Mouse (Mus musculus) forebrain, embryonic 14.5 days (tissue): ENCODE data around the gene Egfl6. TPM values are rescaled to one million over a fixed set of nuclear protein-coding genes. Genes with fewer than 3 reads are reported as not detected.
"Not testable (repeated sequence)": the region's sequence is repeated elsewhere in the genome, so short reads cannot be mapped to it uniquely, and the experiment has no call there.

ENCODE experiments used
- ATAC-seq: fragments of 200-750 bp; cut with Nextera tagmentation; 2 replicates; pipeline ENCODE4 v1.8.0; 2017; ENCODE audit warnings: mild to moderate bottlenecking, moderate library complexity
- DNase-seq: peaks from one replicate; pipeline ENCODE4 v3.0.0-alpha.2; 2015; ENCODE audit warnings: low spot score
- H3K27ac ChIP-seq: fragments of 300-500 bp; sonication (generic); 2 replicates; pipeline ENCODE4 v1.5.1; 2014; ENCODE audit warnings: low read depth, mild to moderate bottlenecking, control low read depth, low read length, moderate library complexity
- H3K27me3 ChIP-seq: fragments of 300-500 bp; sonication (generic); replicated peaks from 2 replicates; pipeline ENCODE4 v1.6.1; 2014; ENCODE audit warnings: low read length, control low read depth, mixed read lengths; ENCODE audit not compliant: control insufficient read depth, insufficient read depth
- H3K36me3 ChIP-seq: fragments of 300-500 bp; sonication (generic); 2 replicates; pipeline ENCODE4 v1.6.1; 2014; ENCODE audit warnings: low read length, control low read depth; ENCODE audit not compliant: control insufficient read depth, insufficient read depth
- H3K4me1 ChIP-seq: fragments of 300-500 bp; sonication (generic); 2 replicates; pipeline ENCODE4 v1.6.1; 2014; ENCODE audit warnings: antibody characterized with exemption, low read length, control low read depth; ENCODE audit not compliant: control insufficient read depth, insufficient read depth
- H3K4me2 ChIP-seq: fragments of 300-500 bp; sonication (generic); 2 replicates; pipeline ENCODE4 v1.6.1; 2014; ENCODE audit warnings: mild to moderate bottlenecking, control low read depth, low read length
- H3K4me3 ChIP-seq: fragments of 300-500 bp; sonication (generic); 2 replicates; pipeline ENCODE4 v1.5.1; 2014; ENCODE audit warnings: low read depth, low read length, control low read depth
- H3K9ac ChIP-seq: fragments of 300-500 bp; sonication (generic); 2 replicates; pipeline ENCODE4 v1.6.1; 2014; ENCODE audit warnings: mild to moderate bottlenecking, low read length, control low read depth, moderate library complexity
- H3K9me3 ChIP-seq: fragments of 300-500 bp; sonication (generic); replicated peaks from 2 replicates; pipeline ENCODE4 v1.6.1; 2016; ENCODE audit warnings: low read length, control low read depth, mixed read lengths; ENCODE audit not compliant: control insufficient read depth
- WGBS: fragments of 180-500 bp; shearing (Covaris S2); extraction: QIAGEN DNeasy Blood & Tissue Kit; methylation state at CpG from one replicate; pipeline ENCODE4 v1.1.7; 2014; 5-methylcytosine and 5-hydroxymethylcytosine counted together
- polyA plus RNA-seq: library from polyadenylated mRNA; unstranded; fragments of >200 nt; fragmentation: Nextera tagmentation; extraction: Ambion mirVana; gene quantifications from 2 replicates; pipeline ENCODE4 v1.2.1, GENCODE M21; 2014

Egfl6 gene
- polyA plus RNA-seq, 1 experiment from 2014 or later: 0.86 TPM

DNA sequence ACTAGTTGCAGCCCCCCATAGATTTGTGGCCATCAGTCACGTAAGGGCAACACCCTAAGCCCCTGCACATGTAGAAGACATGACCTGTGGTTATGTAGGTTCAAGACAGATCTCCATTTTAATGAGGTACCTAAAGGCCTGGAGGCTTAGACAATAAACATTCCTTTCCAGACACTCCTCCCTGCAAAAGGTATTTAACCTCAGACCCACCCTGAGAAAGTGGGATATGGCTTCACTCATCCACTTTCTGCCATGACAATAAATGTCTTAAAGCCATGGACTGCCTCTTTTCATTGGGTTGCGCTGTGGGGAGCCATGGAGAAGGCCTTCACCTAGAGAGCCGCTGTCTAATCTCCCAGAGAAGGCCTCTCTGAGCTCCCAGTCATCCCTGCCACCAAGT lies 57.4 kb downstream of the Egfl6 start:
- no peak overlapping the region for H3K9ac ChIP-seq
- ATAC-seq: no peak
- 94% methylated on average over 3 of the region's 3 CpGs for WGBS

DNA sequence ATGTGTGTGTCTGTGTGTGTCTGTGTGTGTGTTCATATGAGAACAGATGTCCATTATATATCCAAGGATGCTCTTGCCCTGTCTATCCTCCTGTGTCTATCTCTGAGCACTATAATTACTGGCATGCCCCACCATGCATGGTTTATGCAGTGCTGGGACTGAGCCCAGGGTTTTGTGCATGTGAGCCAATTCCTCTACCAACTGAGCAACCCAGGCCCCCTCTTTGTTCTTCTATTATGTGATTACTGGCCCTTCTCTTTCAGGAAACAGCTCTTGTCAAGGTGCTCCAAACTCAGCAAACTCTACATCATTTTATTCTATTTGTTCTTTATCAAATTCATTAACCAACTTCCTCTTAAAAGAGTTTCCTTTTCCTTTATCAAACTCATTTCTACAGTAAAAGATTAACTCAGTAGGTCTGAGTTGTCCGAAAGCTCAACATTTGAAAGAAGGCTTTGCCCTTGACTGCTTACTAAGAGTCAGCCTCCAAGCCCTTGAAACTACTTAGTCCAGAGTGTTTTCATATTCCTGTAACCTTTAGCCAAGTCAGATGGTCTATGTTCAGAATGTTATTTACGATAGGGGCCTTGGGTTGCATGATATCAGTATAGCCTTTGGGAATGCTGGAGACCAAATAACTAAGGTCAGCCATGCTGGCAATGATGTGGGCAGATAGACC lies 59.7 kb downstream of the Egfl6 start:
- DNase-seq: peak; percentile 1
- Histone ChIP-seq H3K9me3 (no peaks in the 10 kb centered on the region), H3K4me1 (no peaks in the 10 kb centered on the region), H3K27ac (no peak overlapping the region), H3K36me3 (no peaks in the 10 kb centered on the region), H3K4me2 (no peak overlapping the region), H3K9ac (no peak overlapping the region), H3K4me3 (no peak overlapping the region), H3K27me3 (no peaks in the 10 kb centered on the region)
- no peak for ATAC-seq
- 95% methylated on average over 2 of the region's 2 CpGs for WGBS

More for the DNA sequence above, 57.4 kb downstream of the Egfl6 start:
- no peaks in the 10 kb centered on the region for H3K9me3 ChIP-seq
- no peak overlapping the region for H3K4me2 ChIP-seq
- no peak for DNase-seq
- no peaks in the 10 kb centered on the region for H3K36me3 ChIP-seq
- no peaks in the 10 kb centered on the region for H3K27me3 ChIP-seq
- no peak overlapping the region for H3K27ac ChIP-seq
- no peaks in the 10 kb centered on the region for H3K4me1 ChIP-seq
- no peak overlapping the region for H3K4me3 ChIP-seq

DNA sequence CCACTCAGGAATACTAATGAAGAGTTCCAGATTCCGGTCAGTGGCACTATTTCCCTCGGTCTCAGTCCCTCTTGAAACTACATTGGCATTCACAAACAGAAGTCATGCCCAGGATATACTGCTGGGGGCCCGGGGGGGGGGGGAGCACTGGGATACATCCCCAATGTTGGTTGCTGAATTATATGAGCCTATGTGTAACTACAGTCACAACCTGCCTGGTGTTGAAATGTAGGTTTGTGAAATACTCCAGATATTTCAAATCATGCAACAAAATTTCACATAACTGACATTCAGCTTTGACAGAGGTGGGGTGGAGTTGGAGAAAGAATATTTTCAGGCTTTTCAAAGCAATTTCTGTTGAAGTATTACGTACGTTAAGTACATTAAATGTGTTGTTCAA lies 64.7 kb downstream of the Egfl6 start:
- Histone ChIP-seq H3K4me3 (no peak overlapping the region), H3K9me3 (no peaks in the 10 kb centered on the region), H3K9ac (no peak overlapping the region), H3K27me3 (no peaks in the 10 kb centered on the region), H3K4me2 (no peak overlapping the region), H3K27ac (no peak overlapping the region), H3K36me3 (no peaks in the 10 kb centered on the region), H3K4me1 (no peaks in the 10 kb centered on the region)
- 86% methylated on average over 5 of the region's 5 CpGs for WGBS
- ATAC-seq (no peak), DNase-seq (no peak)

DNA sequence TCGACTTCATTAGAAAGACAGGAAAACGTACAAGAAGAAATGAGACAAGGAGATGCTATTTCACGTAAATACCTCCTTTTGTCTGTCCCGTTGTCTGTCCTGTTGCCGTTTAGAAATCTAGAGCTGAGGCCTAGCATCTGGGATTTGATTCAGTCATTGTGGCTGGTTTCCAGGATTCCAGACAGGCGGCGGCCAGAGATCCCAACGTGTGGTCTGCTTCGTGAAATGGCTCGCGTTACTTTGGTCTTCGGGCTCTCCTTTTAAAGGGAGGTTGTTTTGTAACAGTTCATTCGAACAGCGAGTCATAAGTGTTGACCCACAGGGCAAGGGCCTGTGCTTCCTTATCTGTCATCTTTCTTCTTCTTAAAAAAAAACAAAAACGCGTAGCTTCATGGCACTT lies 67.2 kb downstream of the Egfl6 start, which contains the start of gene Tceanc:
Gene Tceanc, minus strand, starts transcription at position 223 of the 400 bp plus-strand sequence.
- ATAC-seq (no peak), DNase-seq (peak; percentile 10)
- no peaks in the 10 kb centered on the region for H3K36me3 ChIP-seq
- H3K27me3 ChIP-seq: no peaks in the 10 kb centered on the region
- H3K9ac ChIP-seq: no peak within 1 kb of the TSS
- 72% methylated on average over 16 of the region's 16 CpGs for WGBS
- H3K4me1 ChIP-seq: no peaks in the 10 kb centered on the region
- H3K4me3 ChIP-seq: no peak within 1 kb of the TSS
- H3K9me3 ChIP-seq: no peaks in the 10 kb centered on the region
- H3K4me2 ChIP-seq: no peak within 1 kb of the TSS
- no peak within 1 kb of the TSS for H3K27ac ChIP-seq

DNA sequence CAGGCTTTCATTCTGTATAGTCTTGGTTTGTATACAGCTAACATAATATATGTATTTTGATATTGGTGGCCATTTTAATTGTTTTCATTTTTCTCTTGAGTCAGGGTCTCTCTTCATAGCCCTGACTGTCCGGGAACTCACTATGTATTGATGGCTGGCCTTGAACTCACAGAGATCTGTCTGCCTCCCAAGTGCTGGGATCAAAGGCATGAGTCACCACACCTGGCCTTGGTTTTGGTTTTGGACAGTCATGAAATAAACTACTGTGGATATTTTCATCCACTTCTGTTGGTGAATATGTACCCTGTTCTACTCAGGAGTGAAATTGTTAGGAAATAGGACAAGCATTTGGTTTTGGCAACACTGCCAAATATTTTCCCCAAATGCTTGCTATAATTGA lies 68.9 kb downstream of the Egfl6 start:
- 78% methylated on average over 1 of the region's 1 CpGs for WGBS
- H3K27ac ChIP-seq: no peak overlapping the region
- no peaks in the 10 kb centered on the region for H3K4me1 ChIP-seq
- ATAC-seq: no peak
- H3K9me3 ChIP-seq: no peaks in the 10 kb centered on the region
- no peaks in the 10 kb centered on the region for H3K27me3 ChIP-seq
- no peak for DNase-seq
- H3K4me3 ChIP-seq: no peak overlapping the region
- H3K9ac ChIP-seq: no peak overlapping the region
- H3K36me3 ChIP-seq: no peaks in the 10 kb centered on the region
- no peak overlapping the region for H3K4me2 ChIP-seq

DNA sequence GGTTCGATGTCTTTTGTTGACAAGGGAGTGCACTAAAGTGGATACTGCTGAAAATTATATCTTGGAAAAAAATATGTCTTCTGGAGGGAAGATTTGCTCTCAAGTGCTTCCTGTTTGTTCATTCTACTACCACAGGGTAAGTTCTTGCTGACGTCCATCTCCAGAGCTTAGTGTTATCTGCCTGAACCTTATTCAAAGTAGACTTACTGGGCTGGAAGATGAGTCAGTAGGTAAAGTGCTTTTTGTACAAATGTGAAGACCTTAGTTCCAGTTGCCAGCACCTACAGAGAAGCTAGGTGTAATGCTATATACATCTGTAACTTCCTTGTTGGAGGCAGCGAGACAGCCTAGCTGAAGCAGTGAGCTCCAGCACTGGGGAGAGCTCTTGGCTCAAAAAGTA lies 69.6 kb downstream of the Egfl6 start:
- H3K36me3 ChIP-seq: no peaks in the 10 kb centered on the region
- DNase-seq: no peak
- H3K9ac ChIP-seq: no peak overlapping the region
- H3K27me3 ChIP-seq: no peaks in the 10 kb centered on the region
- H3K27ac ChIP-seq: no peak overlapping the region
- 90% methylated on average over 3 of the region's 3 CpGs for WGBS
- H3K4me2 ChIP-seq: no peak overlapping the region
- no peaks in the 10 kb centered on the region for H3K9me3 ChIP-seq
- no peak overlapping the region for H3K4me3 ChIP-seq
- ATAC-seq: no peak
- no peaks in the 10 kb centered on the region for H3K4me1 ChIP-seq

DNA sequence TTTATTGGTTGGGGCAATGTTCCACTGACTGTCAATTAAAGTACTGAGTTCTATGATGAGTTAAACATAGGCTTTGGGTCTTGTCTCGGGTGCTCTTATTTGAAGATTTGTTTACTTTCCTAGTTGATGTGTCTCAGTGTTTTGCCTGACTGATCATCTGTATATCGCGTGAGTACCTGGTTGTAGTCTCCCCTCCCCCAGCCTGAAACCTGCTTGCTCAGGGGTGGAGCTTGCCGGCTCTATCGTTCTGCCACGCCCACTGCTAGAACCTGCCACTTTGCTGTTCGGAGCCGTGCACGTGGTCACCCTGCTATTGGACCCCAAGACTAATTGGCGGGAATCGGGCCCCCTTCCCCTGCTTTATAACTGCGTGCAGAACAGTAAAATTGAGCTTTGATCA lies 71.5 kb downstream of the Egfl6 start:
- not testable (repeated sequence) for H3K27ac ChIP-seq, ATAC-seq, H3K27me3 ChIP-seq, H3K4me1 ChIP-seq, H3K4me3 ChIP-seq, H3K9ac ChIP-seq, DNase-seq, H3K9me3 ChIP-seq, H3K36me3 ChIP-seq
- H3K4me2 ChIP-seq: 0 out of 2 replicates have a peak overlapping the region, but pooled peaks have one; percentile 23
- WGBS: 50% methylated on average over 12 of the region's 12 CpGs

DNA sequence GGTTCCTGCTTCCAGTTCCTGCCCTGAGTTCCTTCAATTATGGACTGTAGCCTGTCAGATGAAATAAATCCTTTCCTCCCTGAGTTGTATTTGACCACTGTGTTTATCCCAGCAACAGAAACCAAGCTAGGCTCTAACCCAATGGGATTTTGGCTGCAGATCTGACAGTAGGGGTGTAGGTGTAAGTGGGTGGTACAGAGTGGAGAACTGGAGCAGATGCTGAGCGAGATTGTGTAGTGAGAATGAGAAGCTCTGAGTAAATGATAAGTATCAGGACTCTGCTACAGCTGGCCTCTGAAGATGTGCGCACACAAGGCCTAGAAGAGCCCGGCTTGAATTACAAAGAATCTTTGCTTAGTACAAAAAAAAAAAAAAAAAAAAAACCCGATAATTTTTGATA lies 73.4 kb downstream of the Egfl6 start:
- Histone ChIP-seq H3K4me3 (no peak overlapping the region), H3K36me3 (no peaks in the 10 kb centered on the region), H3K4me1 (no peaks in the 10 kb centered on the region), H3K4me2 (no peak overlapping the region), H3K27me3 (no peaks in the 10 kb centered on the region), H3K9me3 (no peaks in the 10 kb centered on the region), H3K27ac (no peak overlapping the region), H3K9ac (no peak overlapping the region)
- ATAC-seq: no peak
- WGBS: 93% methylated on average over 4 of the region's 4 CpGs
- DNase-seq: no peak

DNA sequence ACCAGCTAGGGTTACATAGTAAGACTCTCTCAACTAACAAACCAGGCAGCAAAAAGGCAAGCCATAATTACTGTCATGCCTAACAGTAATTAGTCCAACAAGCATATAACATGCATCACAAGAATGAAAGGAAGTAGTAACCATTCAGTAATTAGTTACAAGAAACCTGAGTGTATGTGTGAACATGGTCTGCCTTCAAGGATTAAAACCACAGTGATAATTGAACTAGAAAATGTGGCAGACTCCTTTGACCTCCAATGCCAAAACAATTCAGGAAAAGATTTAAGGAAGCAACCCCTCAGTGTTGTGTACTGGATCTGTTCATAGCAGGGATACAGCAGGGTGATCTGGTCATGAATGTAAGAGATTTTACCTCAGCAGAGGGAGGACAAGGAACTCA lies 74.4 kb downstream of the Egfl6 start:
- DNase-seq: no peak
- H3K36me3 ChIP-seq: no peaks in the 10 kb centered on the region
- ATAC-seq: no peak
- no peak overlapping the region for H3K4me3 ChIP-seq
- no peak overlapping the region for H3K27ac ChIP-seq
- no peaks in the 10 kb centered on the region for H3K27me3 ChIP-seq
- H3K4me1 ChIP-seq: no peaks in the 10 kb centered on the region
- H3K4me2 ChIP-seq: no peak overlapping the region
- H3K9me3 ChIP-seq: no peaks in the 10 kb centered on the region
- no peak overlapping the region for H3K9ac ChIP-seq
